In genomic region chr11:108263868-108264267, GRCm38 (mm10) we compare ENCODE assay signal across 26 mouse cellular contexts.
DNase-seq lines count a peak whose midpoint lies in the region; ATAC-seq lines count a peak whose summit lies in the region.
"Had no signal": no experiment of that assay in that cellular context is flagged by ENCODE, and none has a peak within 500 bp of the region (broad histone marks: within the 10 kb centered on the region; RNA-seq: fewer than 3 reads in every experiment).

No protein-coding gene starts in this region.

- H3K9ac ChIP-seq in heart, embryonic 12.5 days: no peak overlapping the region
- no peak overlapping the region for H3K9ac ChIP-seq in liver, embryonic 12.5 days
- H3K9ac ChIP-seq: embryonic facial prominence, embryonic 13.5 days; forebrain, embryonic 12.5 days; hindbrain, embryonic 14.5 days; kidney, embryonic 15.5 days; lung, embryonic 15.5 days; midbrain, embryonic 13.5 days had no signal

- peaks cover 64% of the 10 kb centered on the region for H3K4me1 ChIP-seq in heart, embryonic 12.5 days (replicated peaks)
- H3K4me1 ChIP-seq in liver, embryonic 12.5 days: peaks cover 62% of the 10 kb centered on the region
- peaks cover 25% of the 10 kb centered on the region for H3K4me1 ChIP-seq in hindbrain, embryonic 10.5 days (replicated peaks)

- intact Hi-C loops in heart, postnatal 10 days (cut with DNase I): no loop called here

- H3K36me3 ChIP-seq in heart, embryonic 12.5 days: no peaks in the 10 kb centered on the region
- H3K36me3 ChIP-seq in liver, embryonic 12.5 days: no peaks in the 10 kb centered on the region
- H3K36me3 ChIP-seq in hindbrain, embryonic 10.5 days: no peaks in the 10 kb centered on the region
- H3K36me3 ChIP-seq: embryonic facial prominence, embryonic 13.5 days; forebrain, embryonic 12.5 days; kidney, embryonic 15.5 days; lung, embryonic 15.5 days; midbrain, embryonic 13.5 days had no signal

- no peak overlapping the region for H3K27ac ChIP-seq in heart, embryonic 12.5 days (ENCODE audit: poor library complexity, severe bottlenecking)
- H3K27ac ChIP-seq in liver, embryonic 12.5 days: no peak overlapping the region
- no peak overlapping the region for H3K27ac ChIP-seq in hindbrain, embryonic 10.5 days
- H3K27ac ChIP-seq: embryonic facial prominence, embryonic 13.5 days; forebrain, embryonic 12.5 days; hindbrain, embryonic 14.5 days; kidney, embryonic 15.5 days; lung, embryonic 15.5 days; midbrain, embryonic 13.5 days had no signal

- no peaks in the 10 kb centered on the region for H3K9me3 ChIP-seq in heart, embryonic 12.5 days (replicated peaks)
- H3K9me3 ChIP-seq in liver, embryonic 12.5 days (replicated peaks): no peaks in the 10 kb centered on the region
- no peaks in the 10 kb centered on the region for H3K9me3 ChIP-seq in hindbrain, embryonic 10.5 days
- H3K9me3 ChIP-seq: embryonic facial prominence, embryonic 13.5 days; forebrain, embryonic 12.5 days; kidney, embryonic 15.5 days; lung, embryonic 15.5 days; midbrain, embryonic 13.5 days had no signal

- 9% methylated on average over 1 of the region's 1 CpGs for WGBS in heart, embryonic 12.5 days
- 9% methylated on average over 1 of the region's 1 CpGs for WGBS in liver, embryonic 12.5 days (ENCODE audit: insufficient replicate concordance)
- 63% methylated on average over 1 of the region's 1 CpGs for WGBS in hindbrain, embryonic 10.5 days

- no peak overlapping the region for H3K4me2 ChIP-seq in heart, embryonic 12.5 days
- peak overlapping the region; percentile 19; the same call in 1 of the 2 replicates for H3K4me2 ChIP-seq in liver, embryonic 12.5 days
- H3K4me2 ChIP-seq: embryonic facial prominence, embryonic 13.5 days; forebrain, embryonic 12.5 days; hindbrain, embryonic 14.5 days; kidney, embryonic 15.5 days; lung, embryonic 15.5 days; midbrain, embryonic 13.5 days had no signal

- DNase-seq in heart, postnatal 10 days: no peak
- peak; percentile 19 for DNase-seq in c-Kit-positive CD71-positive TER-119-positive erythroid progenitor cells, embryonic 14.5 days (ENCODE audit: low spot score)
- DNase-seq in frontal cortex, postnatal 10 days (ENCODE audit: low spot score in 2 of 2): no peak
- DNase-seq in cerebellum, postnatal 4 days (ENCODE audit: low spot score in 2 of 2): no peak
- DNase-seq in hindbrain, embryonic 10.5 days (ENCODE audit: low spot score): no peak
- DNase-seq: adrenal gland, postnatal 36 days; cerebellum, adult 11-12 months; cerebellum, postnatal 14 days; embryo, embryonic 11 days; heart, postnatal 36 days; kidney, adult 11 months; kidney, postnatal 36 days; lung, postnatal 4 days; thymus, postnatal 14 days had no signal

- peak; percentile 71; the same call in 1 of the 2 replicates for ATAC-seq in heart, embryonic 12.5 days (ENCODE audit: insufficient number of reproducible peaks, low FRiP score)
- ATAC-seq in liver, embryonic 12.5 days: peak; percentile 91
- peak; percentile 69 for ATAC-seq in megakaryocyte progenitor cell, adult 5-6 weeks (replicated peaks; ENCODE audit: poor library complexity)
- ATAC-seq: CD4-positive, CD25-positive, alpha-beta regulatory T cell, adult 4 months; midbrain, embryonic 13.5 days; Patski had no signal

- H3K4me3 ChIP-seq in heart, embryonic 12.5 days: no peak overlapping the region
- H3K4me3 ChIP-seq in liver, embryonic 12.5 days: no peak overlapping the region
- H3K4me3 ChIP-seq in hindbrain, embryonic 10.5 days: no peak overlapping the region
- H3K4me3 ChIP-seq: embryonic facial prominence, embryonic 13.5 days; erythroblast, embryonic 14.5 days; forebrain, embryonic 12.5 days; kidney, embryonic 15.5 days; lung, embryonic 15.5 days; midbrain, embryonic 13.5 days had no signal

- H3K27me3 ChIP-seq in heart, embryonic 12.5 days (replicated peaks): no peaks in the 10 kb centered on the region
- H3K27me3 ChIP-seq in liver, embryonic 12.5 days (replicated peaks): no peaks in the 10 kb centered on the region
- peaks cover 8% of the 10 kb centered on the region for H3K27me3 ChIP-seq in hindbrain, embryonic 10.5 days (ENCODE audit: insufficient read depth, poor library complexity, severe bottlenecking)
- H3K27me3 ChIP-seq: embryonic facial prominence, embryonic 13.5 days; kidney, embryonic 15.5 days; lung, embryonic 15.5 days; midbrain, embryonic 13.5 days; Patski had no signal
